Mouse (Mus musculus) kidney, adult 10 weeks (tissue): ENCODE results near the gene Trim37. TPM values are rescaled to one million over a fixed set of nuclear protein-coding genes. Genes with fewer than 3 reads are reported as not detected.

ENCODE experiments used
- polyA plus RNA-seq: library from polyadenylated mRNA; stranded (reverse); fragments of 350-450 nt; fragmentation: Illumina TruSeq; extraction: RNeasy Lipid Tissue Mini Kit (QIAGEN cat#74804); gene quantifications from one replicate; pipeline ENCODE4 v1.2.3, GENCODE M21; 2014; ENCODE audit warnings: low read depth, low replicate concordance

Gene Trim37
- polyA plus RNA-seq: 21.7 TPM

GRCm38 (mm10) chr11:87126824-87127816, at the start of gene Trim37:
TSS of gene Trim37 (plus strand) at chr11:87127077.

GRCm38 (mm10) chr11:87086290-87086984, 40.4 kb upstream of the Trim37 start, which contains the start of gene Smg8:
TSS of gene Smg8 (minus strand) at chr11:87086774.

GRCm38 (mm10) chr11:87108409-87108754, 18.5 kb upstream of the Trim37 start, which contains the start of gene Prr11:
TSS of gene Prr11 (minus strand) at chr11:87108708.

GRCm38 (mm10) chr11:87108755-87109518, 17.9 kb upstream of the Trim37 start, which contains the start of gene Ska2:
TSS of gene Ska2 (plus strand) at chr11:87109234.

Other genes with a start within 250 kb of the Trim37 start
- 26.8 TPM for gene Ypel2, start 133.4 kb upstream of the Trim37 start, polyA plus RNA-seq
- gene Gdpd1, start 53.0 kb upstream of the Trim37 start, polyA plus RNA-seq: 4.5 TPM
- gene Smg8, start 40.3 kb upstream of the Trim37 start, polyA plus RNA-seq: 8.5 TPM
- gene Prr11, start 18.4 kb upstream of the Trim37 start, polyA plus RNA-seq: 0.61 TPM
- 32.5 TPM for gene Ska2, start 17.8 kb upstream of the Trim37 start, polyA plus RNA-seq
- 3.3 TPM for gene Ppm1e, start 231.9 kb downstream of the Trim37 start, polyA plus RNA-seq